Comparison of ENCODE assay signal across 15 mouse cellular contexts in the genomic region with DNA sequence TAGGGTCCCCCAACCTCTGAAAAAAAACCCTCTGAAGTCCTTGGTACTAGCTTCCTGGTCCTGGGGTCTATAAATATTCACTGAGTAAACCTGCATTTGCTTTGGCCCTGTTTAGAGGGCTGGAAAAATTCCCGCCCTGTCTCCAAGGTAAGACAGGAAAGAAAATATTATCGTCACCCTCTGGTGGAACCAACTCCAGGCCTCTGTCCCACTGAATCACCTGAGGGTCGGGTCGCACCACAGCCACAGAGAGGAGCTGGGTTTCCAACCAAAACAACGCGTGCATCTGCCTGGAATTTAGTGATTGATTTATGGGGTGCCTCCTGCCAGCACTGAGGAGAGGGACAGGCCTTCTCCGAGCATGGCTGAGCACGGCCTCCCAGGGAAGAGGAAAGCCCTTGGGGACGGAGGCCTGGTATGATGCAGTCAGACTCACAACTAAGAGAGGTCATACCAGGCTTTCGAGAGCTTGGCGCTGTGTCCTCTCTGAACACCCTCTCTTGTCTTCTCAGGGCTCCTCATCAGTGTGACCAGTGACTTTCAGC.
A peak's percentile ranks its signal among the peaks of the same experiment; 100 is the strongest.
DNase-seq lines count a peak whose midpoint lies in the region; ATAC-seq and TF ChIP-seq lines count a peak whose summit lies in the region.
"Had no signal": no experiment of that assay in that cellular context is flagged by ENCODE, and none has a peak within 500 bp of the region (broad histone marks: within the 10 kb centered on the region; RNA-seq: fewer than 3 reads in every experiment).

No protein-coding gene starts in this region.

- intact Hi-C loops in gastrocnemius, adult 2 months (cut with DNase I): no loop called here

- H3K9me3 ChIP-seq in intestine, embryonic 15.5 days: no peaks in the 10 kb centered on the region
- H3K9me3 ChIP-seq: G1E had no signal

- H3K9ac ChIP-seq in intestine, embryonic 15.5 days: no peak overlapping the region
- H3K9ac ChIP-seq: hindbrain, embryonic 14.5 days; lung, embryonic 14.5 days had no signal

- DNase-seq in gastrocnemius, adult 2 months: peak; percentile 10
- DNase-seq in gastrocnemius, postnatal 25 days: no peak
- DNase-seq in 3T3-L1 (ENCODE audit: low read depth, low spot score): peak; percentile 73
- peak; percentile 23 for DNase-seq in kidney, adult 18-20 months
- peak; percentile 14 to 63 for DNase-seq in kidney, postnatal 25 days
- no peak for DNase-seq in frontal cortex, adult 2 months (ENCODE audit: extremely low spot score in 1 of 2, low spot score in 1 of 2)
- no peak for DNase-seq in cerebellum, adult 8-10 months
- DNase-seq: liver; lung, embryonic 14.5 days; right cerebral cortex, postnatal 14 days; thymus, postnatal 14 days had no signal

- WGBS in intestine, embryonic 15.5 days: 42% methylated on average over 11 of the region's 11 CpGs

- H3K27me3 ChIP-seq in intestine, embryonic 15.5 days (replicated peaks): no peaks in the 10 kb centered on the region

- no peak for TF ChIP-seq CTCF in gastrocnemius, adult 2 months (IDR thresholded peaks at IDR 0.05)

- no peak for ATAC-seq in intestine, embryonic 15.5 days

- H3K36me3 ChIP-seq in intestine, embryonic 15.5 days: no peaks in the 10 kb centered on the region
- H3K36me3 ChIP-seq: G1E had no signal

- no peaks in the 10 kb centered on the region for H3K4me1 ChIP-seq in intestine, embryonic 15.5 days (replicated peaks)

- H3K27ac ChIP-seq in gastrocnemius, adult 2 months: no peak overlapping the region
- H3K27ac ChIP-seq in intestine, embryonic 15.5 days: no peak overlapping the region
- H3K27ac ChIP-seq: hindbrain, embryonic 14.5 days had no signal

- H3K4me2 ChIP-seq in intestine, embryonic 15.5 days (replicated peaks): no peak overlapping the region
- H3K4me2 ChIP-seq: hindbrain, embryonic 14.5 days; lung, embryonic 14.5 days had no signal

- no peak overlapping the region for H3K4me3 ChIP-seq in gastrocnemius, adult 2 months
- no peak overlapping the region for H3K4me3 ChIP-seq in intestine, embryonic 15.5 days (replicated peaks)
- H3K4me3 ChIP-seq: myocyte had no signal

Comparison
In these comparisons a context has a peak if more than half of its experiments do, and no peak if none do; other contexts are left out.
1. DNase-seq: peak in gastrocnemius, adult 2 months (single experiment), 3T3-L1 (single experiment), kidney, adult 18-20 months (single experiment) and kidney, postnatal 25 days (2 of 2); none in gastrocnemius, postnatal 25 days (single experiment), frontal cortex, adult 2 months (0 of 2) and cerebellum, adult 8-10 months (single experiment).